Mouse (Mus musculus): ENCODE data around the gene Oaz3. TPM values are rescaled to one million over a fixed set of nuclear protein-coding genes. Genes with fewer than 3 reads are reported as not detected.

Oaz3 gene
- total RNA-seq (2014; rRNA removed) (not detected in 2 replicates), polyA plus RNA-seq (2015; fragmentation: Nextera tagmentation; extraction: Ambion mirVana) (0.60 and 1.2 TPM in 2 replicates)

DNA sequence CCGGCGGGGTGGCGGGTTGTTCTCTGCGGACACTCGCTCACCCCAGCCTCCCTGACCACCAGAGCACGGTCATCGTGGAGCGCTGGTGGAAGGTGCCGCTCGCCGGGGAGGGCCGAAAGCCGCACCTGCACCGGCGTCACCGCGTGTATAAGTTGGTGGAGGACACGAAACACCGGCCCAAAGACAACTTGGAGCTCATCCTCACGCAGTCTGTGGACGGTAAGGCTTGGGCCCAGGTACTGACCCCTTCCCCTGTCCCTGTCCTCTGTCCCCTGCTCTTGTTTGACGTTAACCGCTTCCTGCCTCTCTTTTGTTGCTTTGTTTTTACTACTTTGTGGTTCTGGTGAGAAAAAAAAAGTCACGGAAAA, at the start of gene Oaz3:
TSS of gene Oaz3 (minus strand) at position 319 of the 368 bp plus-strand sequence.
- peak within 1 kb of the TSS; percentile 92 for H3K4me3 ChIP-seq (ENCODE audit: low read length)
- peaks cover 29% of the 10 kb centered on the region for H3K36me3 ChIP-seq (ENCODE audit: insufficient read depth, low read length)
- peak within 1 kb of the TSS; percentile 95 for H3K9ac ChIP-seq (replicated peaks; ENCODE audit: low read length)
- DNase-seq (ENCODE audit: low spot score) (no peak), ATAC-seq (no peak)
- peak within 1 kb of the TSS; percentile 95 for H3K4me2 ChIP-seq (ENCODE audit: low read depth, low read length)
- no peak for TF ChIP-seq CTCF (IDR thresholded peaks at IDR 0.05; ENCODE audit: low read depth)
- no peaks in the 10 kb centered on the region for H3K27me3 ChIP-seq (ENCODE audit: insufficient read depth, low read length)
- H3K9me3 ChIP-seq (ENCODE audit: low read length): no peaks in the 10 kb centered on the region
- peak within 1 kb of the TSS; percentile 79 for H3K27ac ChIP-seq
- H3K4me1 ChIP-seq (ENCODE audit: insufficient read depth, low read length): no peaks in the 10 kb centered on the region
- WGBS: under 1% methylated on average over 24 of the region's 24 CpGs

- ATAC-seq: no peak
- TF ChIP-seq CTCF (IDR thresholded peaks at IDR 0.05; ENCODE audit: low read depth): no peak
- Histone ChIP-seq H3K4me3 (ENCODE audit: low read length) (no peak overlapping the region), H3K9me3 (ENCODE audit: low read length) (no peaks in the 10 kb centered on the region), H3K27me3 (ENCODE audit: insufficient read depth, low read length) (no peaks in the 10 kb centered on the region), H3K36me3 (ENCODE audit: insufficient read depth, low read length) (peaks cover 26% of the 10 kb centered on the region; the same call in 1 of the 2 replicates), H3K9ac (replicated peaks; ENCODE audit: low read length) (no peak overlapping the region), H3K27ac (no peak overlapping the region), H3K4me2 (ENCODE audit: low read depth, low read length) (no peak overlapping the region), H3K4me1 (ENCODE audit: insufficient read depth, low read length) (peaks cover 27% of the 10 kb centered on the region)
- no peak for DNase-seq (ENCODE audit: low spot score)
- WGBS: 62% methylated on average over 6 of the region's 6 CpGs
These were observed 43.9 kb upstream of the Oaz3 start for GRCm38 (mm10) chr3:94487581-94487980.

DNA sequence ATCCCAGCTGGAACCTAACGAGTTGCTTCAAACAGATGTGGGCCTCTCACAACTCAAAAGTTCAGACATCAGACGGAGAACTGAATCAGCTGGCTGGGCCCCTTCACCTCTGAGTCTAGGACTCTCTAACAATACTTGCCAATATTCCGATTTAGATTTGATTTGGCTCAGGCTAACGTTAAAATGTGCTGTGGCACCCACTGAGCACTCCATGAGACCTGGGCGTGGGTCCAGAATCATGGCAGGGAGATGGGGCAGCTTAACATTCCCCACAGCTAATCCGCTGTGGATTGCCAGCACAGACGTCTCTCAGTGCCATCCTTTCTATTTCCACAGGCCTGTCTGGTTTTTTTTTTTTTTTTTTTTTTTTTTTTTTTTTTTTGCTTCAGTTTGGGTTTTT, 42.2 kb upstream of the Oaz3 start:
- Histone ChIP-seq H3K4me2 (ENCODE audit: low read depth, low read length) (no peak overlapping the region), H3K9ac (replicated peaks; ENCODE audit: low read length) (no peak overlapping the region), H3K9me3 (ENCODE audit: low read length) (no peaks in the 10 kb centered on the region), H3K27me3 (ENCODE audit: insufficient read depth, low read length) (no peaks in the 10 kb centered on the region), H3K27ac (no peak overlapping the region), H3K4me3 (ENCODE audit: low read length) (no peak overlapping the region), H3K4me1 (ENCODE audit: insufficient read depth, low read length) (peaks cover 32% of the 10 kb centered on the region), H3K36me3 (ENCODE audit: insufficient read depth, low read length) (peaks cover 22% of the 10 kb centered on the region; the same call in 1 of the 2 replicates)
- WGBS: 32% methylated on average over 7 of the region's 7 CpGs
- TF ChIP-seq CTCF (IDR thresholded peaks at IDR 0.05; ENCODE audit: low read depth): no peak
- ATAC-seq (no peak), DNase-seq (ENCODE audit: low spot score) (no peak)

GRCm38 (mm10) chr3:94483790-94484439, 40.2 kb upstream of the Oaz3 start:
- peaks cover 18% of the 10 kb centered on the region; the same call in 1 of the 2 replicates for H3K36me3 ChIP-seq (ENCODE audit: insufficient read depth, low read length)
- no peak overlapping the region for H3K9ac ChIP-seq (replicated peaks; ENCODE audit: low read length)
- WGBS: 7% methylated on average over 20 of the region's 20 CpGs
- peak overlapping the region; percentile 77 for H3K27ac ChIP-seq
- ATAC-seq (peak; percentile 93), DNase-seq (ENCODE audit: low spot score) (peak; percentile 96)
- TF ChIP-seq CTCF (IDR thresholded peaks at IDR 0.05; ENCODE audit: low read depth): no peak
- H3K4me3 ChIP-seq (ENCODE audit: low read length): no peak overlapping the region
- H3K27me3 ChIP-seq (ENCODE audit: insufficient read depth, low read length): no peaks in the 10 kb centered on the region
- H3K4me1 ChIP-seq (ENCODE audit: insufficient read depth, low read length): peaks cover 32% of the 10 kb centered on the region
- peak overlapping the region; percentile 40 for H3K4me2 ChIP-seq (ENCODE audit: low read depth, low read length)
- H3K9me3 ChIP-seq (ENCODE audit: low read length): no peaks in the 10 kb centered on the region

DNA sequence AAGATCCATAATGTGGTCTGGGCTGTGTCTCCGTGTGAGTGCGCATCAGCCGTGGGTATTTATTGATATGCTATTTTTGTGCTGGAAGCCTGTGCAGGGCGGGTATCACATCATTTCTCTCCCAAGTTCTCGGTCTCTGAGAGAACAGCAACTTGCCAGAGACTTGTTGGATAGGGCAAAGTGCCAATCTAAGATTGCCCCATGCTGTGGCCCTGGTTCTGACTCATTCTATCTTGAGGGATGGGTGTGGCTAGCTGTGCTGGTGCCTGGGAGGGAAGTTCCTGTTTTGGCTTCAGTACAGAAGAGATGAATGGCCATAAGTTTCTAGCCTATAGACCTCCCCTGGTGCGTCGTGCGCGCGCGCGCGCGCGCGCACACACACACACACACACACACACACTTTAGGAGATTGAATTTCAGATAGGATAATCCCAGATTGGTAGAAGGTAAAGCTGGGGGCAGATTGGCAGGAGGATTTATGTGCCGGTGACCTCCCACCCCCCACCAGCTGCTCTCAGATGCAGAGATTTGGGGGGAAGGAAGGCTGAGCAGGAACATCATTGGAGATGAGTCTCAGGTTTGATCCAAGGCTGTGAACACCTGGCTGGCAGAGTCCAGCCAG, 39.2 kb upstream of the Oaz3 start:
- no peaks in the 10 kb centered on the region for H3K9me3 ChIP-seq (ENCODE audit: low read length)
- H3K27me3 ChIP-seq (ENCODE audit: insufficient read depth, low read length): no peaks in the 10 kb centered on the region
- H3K4me1 ChIP-seq (ENCODE audit: insufficient read depth, low read length): peaks cover 32% of the 10 kb centered on the region
- peak overlapping the region; percentile 26 for H3K27ac ChIP-seq
- H3K9ac ChIP-seq (replicated peaks; ENCODE audit: low read length): no peak overlapping the region
- WGBS: 78% methylated on average over 17 of the region's 17 CpGs
- DNase-seq (ENCODE audit: low spot score): no peak
- H3K36me3 ChIP-seq (ENCODE audit: insufficient read depth, low read length): peaks cover 13% of the 10 kb centered on the region; the same call in 1 of the 2 replicates
- H3K4me3 ChIP-seq (ENCODE audit: low read length): no peak overlapping the region
- ATAC-seq: no peak
- no peak for TF ChIP-seq CTCF (IDR thresholded peaks at IDR 0.05; ENCODE audit: low read depth)
- H3K4me2 ChIP-seq (ENCODE audit: low read depth, low read length): no peak overlapping the region

DNA sequence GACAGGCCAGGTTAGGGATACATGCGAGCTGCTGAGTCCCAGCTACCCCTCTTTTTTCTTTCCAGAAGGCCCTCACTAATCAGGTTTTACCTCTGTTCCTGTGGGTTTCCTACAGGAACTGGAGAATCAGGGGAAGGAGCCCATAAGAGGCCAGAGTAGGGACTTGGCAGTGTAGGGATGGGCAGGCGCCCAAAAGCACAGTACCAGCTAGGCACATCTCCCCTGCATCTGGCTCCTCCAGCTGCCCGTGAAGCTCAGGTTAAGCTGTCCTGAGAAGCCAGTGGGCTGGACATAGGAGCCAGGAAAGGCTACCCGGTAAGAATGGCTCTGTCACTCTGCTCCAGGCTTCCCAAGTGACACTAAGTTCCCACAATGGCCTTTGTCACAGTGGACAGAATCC, 37.7 kb upstream of the Oaz3 start:
- Histone ChIP-seq H3K27ac (no peak overlapping the region), H3K9me3 (ENCODE audit: low read length) (no peaks in the 10 kb centered on the region), H3K4me2 (ENCODE audit: low read depth, low read length) (no peak overlapping the region), H3K4me1 (ENCODE audit: insufficient read depth, low read length) (peaks cover 32% of the 10 kb centered on the region), H3K27me3 (ENCODE audit: insufficient read depth, low read length) (no peaks in the 10 kb centered on the region), H3K9ac (replicated peaks; ENCODE audit: low read length) (no peak overlapping the region), H3K36me3 (ENCODE audit: insufficient read depth, low read length) (no peaks in the 10 kb centered on the region), H3K4me3 (ENCODE audit: low read length) (no peak overlapping the region)
- DNase-seq (ENCODE audit: low spot score) (no peak), ATAC-seq (no peak)
- 67% methylated on average over 4 of the region's 4 CpGs for WGBS
- TF ChIP-seq CTCF (IDR thresholded peaks at IDR 0.05; ENCODE audit: low read depth): no peak
